Mouse (Mus musculus) retina, embryonic 14.5 days (tissue): Measurements from ENCODE around the gene Stxbp1.
"Not testable (repeated sequence)": the region's sequence is repeated elsewhere in the genome, so short reads cannot be mapped to it uniquely, and the experiment has no call there.

ENCODE experiments used
- DNase-seq: peaks from one replicate; pipeline ENCODE4 v3.0.0-alpha.2; 2015; ENCODE audit warnings: low spot score

Gene Stxbp1

DNA sequence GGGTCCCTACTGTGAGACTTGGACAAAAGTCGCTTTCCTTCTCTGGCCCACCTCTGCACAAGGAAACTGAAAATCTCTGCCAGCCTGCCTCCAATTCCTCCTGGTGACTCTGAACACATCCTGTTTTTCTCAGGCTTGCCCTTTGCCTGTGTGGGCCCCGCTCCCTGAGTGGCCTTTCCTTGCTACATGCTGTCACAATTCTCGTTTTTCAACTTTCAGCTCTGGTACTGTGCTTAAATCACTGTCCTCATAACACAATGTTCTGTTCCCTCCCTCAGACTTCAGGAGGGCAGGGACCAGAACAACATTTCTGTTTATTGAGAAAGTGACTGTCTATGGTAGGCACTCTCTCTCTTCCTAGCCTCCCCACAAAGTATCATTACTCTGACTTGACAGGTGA lies 27.0 kb upstream of the Stxbp1 start:
- no peak for DNase-seq

DNA sequence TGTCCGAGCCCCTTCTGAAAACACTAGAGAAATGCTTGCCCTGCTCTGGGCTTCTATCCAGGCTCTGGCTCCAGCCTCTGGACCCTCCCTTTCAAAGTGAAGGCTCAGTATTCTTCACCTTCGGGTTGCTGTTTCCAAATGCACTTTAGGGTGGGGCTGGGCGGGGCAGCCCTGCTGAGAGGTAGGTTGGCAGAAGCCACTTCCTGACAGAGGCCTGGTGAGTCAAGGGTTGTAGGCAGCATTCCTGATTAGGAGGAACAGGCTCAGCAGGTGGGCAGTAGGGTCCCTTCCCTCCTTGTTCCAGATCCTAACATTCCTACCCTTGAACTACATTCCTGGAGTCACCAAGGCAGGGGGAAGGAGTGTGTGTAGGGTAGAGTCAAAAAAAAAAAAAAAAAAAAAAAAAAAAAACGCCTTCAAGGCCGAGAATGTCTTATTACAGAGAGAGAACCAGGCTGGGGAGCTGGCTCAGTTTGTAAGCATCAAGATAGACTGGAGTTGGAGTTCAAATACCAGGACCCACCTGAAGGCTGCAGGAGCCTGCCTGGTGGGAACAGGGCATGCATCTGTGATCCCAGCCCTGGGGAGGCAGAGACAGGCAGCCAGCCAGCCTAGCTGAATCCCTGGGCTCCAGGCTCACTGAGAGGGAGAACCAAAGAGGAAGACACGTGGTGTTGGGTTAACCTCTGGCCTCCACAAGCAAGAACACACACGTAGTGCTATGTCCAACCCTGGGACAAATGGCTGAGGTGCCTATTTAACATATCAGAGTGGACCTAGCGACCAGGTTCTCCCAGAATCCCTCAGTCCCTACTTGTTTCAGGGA lies 23.4 kb upstream of the Stxbp1 start:
- DNase-seq, result no peak

- no peak for DNase-seq
These were observed 22.8 kb upstream of the Stxbp1 start for GRCm38 (mm10) chr2:32869721-32870274.

DNA sequence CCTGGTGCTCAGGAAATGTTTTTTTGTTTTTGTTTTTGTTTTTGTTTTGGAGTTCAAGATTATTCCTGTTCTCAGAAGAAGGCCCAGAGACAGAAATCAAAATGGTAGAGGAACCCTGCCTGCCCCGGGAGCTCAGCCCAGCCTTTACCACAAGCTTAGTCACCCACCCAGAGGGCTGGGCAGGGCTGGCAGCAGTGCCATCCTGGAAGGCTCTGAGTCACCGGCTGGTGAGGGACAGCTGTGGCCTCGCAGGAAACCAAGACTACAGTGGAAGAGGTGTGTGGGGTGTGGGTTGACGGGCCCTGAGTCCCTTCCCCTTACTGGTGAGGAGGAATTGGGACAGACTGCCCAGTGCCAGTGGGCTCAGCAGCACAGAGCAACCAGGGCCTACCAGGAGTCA lies 20.3 kb upstream of the Stxbp1 start:
- no peak for DNase-seq

- DNase-seq, result peak; percentile 77
These were observed 17.7 kb upstream of the Stxbp1 start for GRCm38 (mm10) chr2:32864755-32865154.

GRCm38 (mm10) chr2:32863317-32863716 lies 16.3 kb upstream of the Stxbp1 start:
- DNase-seq, result no peak

DNA sequence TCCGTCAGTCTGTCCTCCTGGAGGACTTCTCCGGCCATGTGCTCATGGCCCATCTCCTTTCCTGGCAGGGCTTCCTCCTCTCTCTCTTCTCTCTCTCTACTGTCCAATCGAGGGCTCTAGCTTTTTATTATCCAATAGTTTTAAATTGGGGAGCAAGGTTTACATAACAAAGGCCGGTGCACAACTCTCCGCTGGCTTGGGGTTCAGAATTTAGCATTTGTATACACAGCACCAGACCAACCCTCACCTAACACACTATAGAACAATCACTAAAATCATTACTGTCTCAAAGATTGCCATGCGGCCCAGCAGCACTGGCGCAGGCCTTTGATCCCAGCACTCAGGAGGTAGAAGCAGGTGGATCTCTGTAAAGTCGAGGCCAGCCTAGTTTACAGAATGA lies 13.8 kb upstream of the Stxbp1 start:
- DNase-seq, result no peak

DNA sequence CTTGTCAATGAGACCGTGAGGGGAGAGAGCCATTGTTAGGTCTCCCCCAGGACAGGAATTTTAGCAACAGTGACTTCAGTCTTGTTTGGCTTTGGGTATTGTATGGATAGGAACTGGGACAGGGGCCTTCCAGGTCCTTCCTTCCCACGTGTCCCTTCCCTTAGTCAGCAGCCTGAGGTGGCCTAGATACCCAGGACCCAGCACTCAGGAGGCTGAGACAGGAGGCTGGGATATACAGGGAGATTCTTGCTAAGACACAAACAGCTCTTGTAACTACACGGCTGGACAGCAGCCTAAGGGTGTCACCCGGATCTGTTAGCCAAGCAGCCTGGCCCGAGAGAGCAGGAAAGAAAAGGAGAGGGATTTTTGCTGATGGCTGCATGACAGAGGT lies 12.6 kb upstream of the Stxbp1 start:
- DNase-seq, result no peak

DNA sequence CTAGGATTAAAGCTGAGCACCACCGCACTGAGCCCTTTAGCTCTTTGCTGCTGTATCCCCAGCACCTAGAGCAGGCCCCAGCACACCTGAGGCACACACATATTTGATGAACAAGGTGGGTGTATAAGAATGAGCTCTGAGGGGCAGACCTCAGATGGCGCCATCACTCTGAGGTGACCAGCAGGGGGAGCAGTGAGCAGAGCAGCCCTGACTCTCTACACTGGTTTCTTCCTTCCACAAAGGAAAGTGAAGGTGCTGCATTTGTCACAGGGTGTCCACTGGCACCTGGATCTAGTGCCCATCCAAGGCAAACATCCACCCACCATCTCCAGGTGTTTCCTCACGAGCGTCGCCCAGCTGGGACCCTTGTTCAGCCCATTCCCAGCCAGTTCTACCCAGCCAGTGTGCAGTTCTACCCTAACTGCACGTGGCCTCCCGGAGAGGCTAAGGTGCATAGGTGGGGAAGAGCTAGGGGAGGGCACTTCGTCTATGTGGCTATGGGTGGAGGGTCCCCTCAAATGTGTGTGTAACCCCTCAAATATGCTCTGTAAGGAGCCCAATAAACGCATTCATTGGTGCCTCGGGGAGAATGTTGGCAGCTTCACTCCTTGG lies 12.1 kb upstream of the Stxbp1 start:
- DNase-seq, result peak; percentile 84

- DNase-seq, result peak; percentile 92
These were observed 10.5 kb upstream of the Stxbp1 start for GRCm38 (mm10) chr2:32857584-32857983.

- DNase-seq, result no peak
These were observed 8.9 kb upstream of the Stxbp1 start for GRCm38 (mm10) chr2:32855790-32856465.

DNA sequence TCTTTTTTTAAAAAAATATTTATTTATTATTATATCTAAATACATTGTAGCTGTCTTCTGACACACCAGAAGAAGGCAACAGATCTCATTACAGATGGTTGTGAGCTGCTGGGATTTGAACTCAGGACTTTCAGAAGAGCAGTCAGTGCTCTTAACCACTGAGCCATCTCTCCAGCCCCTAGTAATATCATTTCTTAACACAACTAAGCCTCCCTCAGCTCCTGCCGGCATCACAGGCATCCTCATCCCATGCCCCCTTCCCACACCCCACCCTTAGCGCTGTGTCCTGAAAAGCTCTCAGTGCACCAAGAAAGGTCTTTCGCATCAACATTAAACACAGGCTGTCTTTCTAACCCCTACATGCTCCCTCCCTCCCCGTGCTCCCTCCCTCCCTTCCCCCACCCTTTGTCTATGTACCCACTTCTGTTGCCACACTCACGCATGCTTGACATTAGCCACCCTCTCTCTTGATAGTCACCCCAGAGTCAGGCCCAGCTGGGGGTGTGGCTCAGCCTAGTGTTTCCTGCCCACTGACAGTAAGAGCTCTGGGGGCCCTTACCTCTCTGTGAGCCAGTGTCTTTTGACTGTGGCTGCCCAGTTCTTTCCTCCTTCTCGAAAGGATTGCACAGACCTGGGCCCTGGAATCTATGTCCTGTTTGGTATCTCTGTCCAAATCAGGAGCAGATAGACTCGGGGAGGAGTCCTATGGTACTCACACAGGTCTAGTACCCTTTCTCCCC lies 8.2 kb upstream of the Stxbp1 start:
- no peak for DNase-seq

GRCm38 (mm10) chr2:32854206-32854605 lies 7.2 kb upstream of the Stxbp1 start:
- peak; percentile 96 for DNase-seq

DNA sequence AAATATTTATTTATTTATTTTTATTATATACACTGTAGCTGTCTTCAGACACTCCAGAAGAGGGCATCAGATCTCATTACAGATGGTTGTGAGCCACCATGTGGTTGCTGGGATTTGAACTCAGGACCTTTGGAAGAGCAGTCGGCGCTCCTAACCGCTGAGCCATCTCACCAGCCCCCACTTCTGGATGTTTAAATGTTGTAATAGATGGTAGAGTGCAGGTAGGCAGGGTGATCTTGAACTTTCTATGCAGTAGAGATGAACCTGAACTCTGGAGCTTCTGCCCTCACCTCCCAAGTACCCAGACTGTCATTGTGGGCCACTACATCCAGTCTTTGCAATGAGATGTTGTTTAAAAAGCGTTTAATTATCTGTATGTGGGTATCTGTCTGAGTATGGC lies 6.7 kb upstream of the Stxbp1 start:
- not testable (repeated sequence) for DNase-seq

GRCm38 (mm10) chr2:32852156-32852555 lies 5.1 kb upstream of the Stxbp1 start:
- peak; percentile 68 for DNase-seq

- no peak for DNase-seq
These were observed 400 bp upstream of the Stxbp1 start for GRCm38 (mm10) chr2:32847468-32847821.

DNA sequence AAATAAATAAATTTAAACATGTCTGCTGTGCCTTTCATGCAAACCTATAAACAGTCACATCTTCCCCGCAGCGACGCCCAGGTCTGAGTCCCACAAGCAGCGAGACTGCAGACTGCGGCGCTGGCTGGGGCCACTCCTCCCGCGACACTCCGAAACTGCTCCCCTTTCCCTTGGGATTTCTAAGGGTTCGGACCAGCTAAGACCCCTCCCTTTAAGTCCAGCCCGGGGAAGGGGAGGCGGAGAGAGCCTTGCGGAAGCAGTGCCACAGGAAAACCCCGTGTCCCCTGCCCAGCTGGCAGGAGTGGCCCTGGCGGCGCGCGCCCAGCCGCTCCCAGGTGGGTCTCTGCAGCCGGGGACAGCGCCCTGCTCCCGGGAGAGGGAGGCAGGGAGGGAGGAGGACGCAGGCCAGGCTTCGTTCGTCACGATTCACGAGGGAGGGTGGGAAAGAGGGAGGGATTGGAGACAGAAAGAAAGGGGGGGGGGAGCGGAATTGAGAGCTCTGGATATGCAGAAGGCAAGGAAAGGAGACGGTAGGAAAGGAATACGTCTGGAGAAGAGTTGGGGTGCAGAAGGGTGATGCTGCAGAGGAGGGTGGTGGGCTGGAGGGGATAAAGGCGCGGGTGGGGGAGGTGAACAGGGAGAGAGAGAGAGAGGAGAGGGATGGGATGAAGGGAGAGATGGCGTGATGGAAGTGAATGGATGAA lies 792 bp downstream of the Stxbp1 start:
- peak; percentile 64 for DNase-seq

- DNase-seq, result no peak
These were observed 1.4 kb downstream of the Stxbp1 start for GRCm38 (mm10) chr2:32845572-32846100.

GRCm38 (mm10) chr2:32842558-32842957 lies 4.5 kb downstream of the Stxbp1 start:
- peak; percentile 45 for DNase-seq

- DNase-seq, result no peak
These were observed 5.9 kb downstream of the Stxbp1 start for GRCm38 (mm10) chr2:32841099-32841498.

DNA sequence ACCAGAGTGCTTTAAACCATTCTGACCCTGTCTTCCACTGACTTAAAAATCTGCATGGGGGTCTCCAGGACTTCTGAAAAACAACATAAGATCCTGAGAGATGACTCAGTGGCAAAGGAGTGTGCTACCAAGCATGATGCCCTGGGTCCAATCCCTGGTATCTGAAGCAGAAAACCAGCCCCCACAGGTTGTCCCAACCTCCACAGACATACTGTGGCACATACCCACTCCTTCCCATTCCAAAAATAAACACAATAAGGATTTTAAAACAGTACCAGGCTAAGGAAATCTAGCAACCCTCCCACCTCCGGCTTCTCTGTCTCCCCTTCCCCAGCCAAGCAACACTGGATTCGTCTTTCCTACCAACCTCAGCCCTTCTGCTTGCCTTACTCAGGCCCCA lies 7.8 kb downstream of the Stxbp1 start:
- no peak for DNase-seq
